Mouse (Mus musculus) stomach, embryonic 14.5 days (tissue): ENCODE data around the gene Greb1. TPM values are rescaled to one million over a fixed set of nuclear protein-coding genes. Genes with fewer than 3 reads are reported as not detected.

Source experiments
- ATAC-seq: fragments of 200-750 bp; cut with Nextera tagmentation; 2 replicates; pipeline ENCODE4 v1.8.0; 2017; ENCODE audit warnings: low read depth, moderate TSS enrichment; ENCODE audit not compliant: insufficient number of reproducible peaks, insufficient read depth, low FRiP score
- H3K27ac ChIP-seq: fragments of 300-500 bp; sonication (generic); 2 replicates; pipeline ENCODE4 v1.5.1; 2014; ENCODE audit warnings: mild to moderate bottlenecking, low read length, moderate library complexity, mixed read lengths
- H3K27me3 ChIP-seq: fragments of 300-500 bp; sonication (generic); 2 replicates; pipeline ENCODE4 v1.6.1; 2014; ENCODE audit warnings: low read length, control low read depth, mixed read lengths; ENCODE audit not compliant: control insufficient read depth, insufficient read depth
- H3K36me3 ChIP-seq: fragments of 300-500 bp; sonication (generic); 2 replicates; pipeline ENCODE4 v1.6.1; 2014; ENCODE audit warnings: mild to moderate bottlenecking, control low read depth, low read length, moderate library complexity, mixed read lengths; ENCODE audit not compliant: control insufficient read depth, insufficient read depth
- H3K4me1 ChIP-seq: fragments of 300-500 bp; sonication (generic); 2 replicates; pipeline ENCODE4 v1.6.1; 2014; ENCODE audit warnings: low read length, control low read depth, mixed read lengths; ENCODE audit not compliant: control insufficient read depth, insufficient read depth
- H3K4me2 ChIP-seq: fragments of 300-500 bp; sonication (generic); replicated peaks from 2 replicates; pipeline ENCODE4 v1.6.1; 2014; ENCODE audit warnings: low read depth, low read length, control low read depth
- H3K4me3 ChIP-seq: fragments of 300-500 bp; sonication (generic); 2 replicates; pipeline ENCODE4 v1.5.1; 2014; ENCODE audit warnings: low read depth, low read length, control low read depth
- H3K9ac ChIP-seq: fragments of 300-500 bp; sonication (generic); replicated peaks from 2 replicates; pipeline ENCODE4 v1.6.1; 2014; ENCODE audit warnings: low read depth, mild to moderate bottlenecking, control low read depth, low read length, moderate library complexity, mixed read lengths
- H3K9me3 ChIP-seq: fragments of 300-500 bp; sonication (generic); 2 replicates; pipeline ENCODE4 v1.6.1; 2016; ENCODE audit warnings: low read depth, low read length, control low read depth; ENCODE audit not compliant: control insufficient read depth
- WGBS: fragments of 180-500 bp; shearing (Covaris S2); extraction: QIAGEN DNeasy Blood & Tissue Kit; methylation state at CpG from one replicate; pipeline ENCODE4 v1.1.7; 2014; 5-methylcytosine and 5-hydroxymethylcytosine counted together
- polyA plus RNA-seq: library from polyadenylated mRNA; unstranded; fragments of >200 nt; fragmentation: Nextera tagmentation; extraction: Ambion mirVana; gene quantifications from 2 replicates; pipeline ENCODE4 v1.2.1, GENCODE M21; 2014

Gene Greb1
- polyA plus RNA-seq, 1 experiment from 2014 or later = 1.8 TPM

DNA sequence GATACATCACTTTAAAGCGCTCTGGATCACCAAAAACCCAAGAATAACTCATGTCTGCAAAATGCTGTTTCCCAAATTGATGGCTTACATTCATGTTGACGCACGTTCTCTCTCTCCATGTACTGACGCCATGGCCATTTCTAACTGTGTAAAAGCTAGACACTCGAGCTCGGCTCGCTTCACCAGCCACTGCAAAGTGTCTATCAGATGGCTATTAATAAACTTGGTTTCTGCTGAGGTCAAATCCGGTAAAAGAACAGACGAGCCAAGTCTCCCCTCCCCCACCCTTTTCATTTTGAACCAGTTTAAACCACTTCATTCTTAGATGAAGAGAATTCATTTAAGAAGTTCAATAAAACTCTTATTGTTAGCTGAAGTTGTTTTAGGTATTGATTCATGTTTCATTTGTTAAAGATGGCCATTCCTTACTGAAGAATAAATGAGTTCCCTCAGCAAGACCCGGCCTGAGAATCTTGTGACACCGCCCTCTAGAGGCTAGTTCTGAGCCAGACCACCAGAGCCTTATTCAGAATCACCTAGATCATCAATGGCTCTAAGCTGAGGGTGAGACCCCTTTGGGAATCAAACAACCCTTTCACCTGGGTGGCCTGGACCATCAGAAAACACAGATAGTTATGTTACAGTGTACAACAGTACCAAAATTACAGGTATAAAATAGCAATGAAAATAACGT lies 161.5 kb downstream of the Greb1 start:
- Histone ChIP-seq H3K27me3 (no peaks in the 10 kb centered on the region), H3K9me3 (no peaks in the 10 kb centered on the region), H3K27ac (no peak overlapping the region), H3K4me3 (no peak overlapping the region), H3K4me2 (no peak overlapping the region), H3K9ac (no peak overlapping the region), H3K36me3 (no peaks in the 10 kb centered on the region), H3K4me1 (no peaks in the 10 kb centered on the region)
- 67% methylated on average over 12 of the region's 12 CpGs for WGBS
- ATAC-seq = no peak

DNA sequence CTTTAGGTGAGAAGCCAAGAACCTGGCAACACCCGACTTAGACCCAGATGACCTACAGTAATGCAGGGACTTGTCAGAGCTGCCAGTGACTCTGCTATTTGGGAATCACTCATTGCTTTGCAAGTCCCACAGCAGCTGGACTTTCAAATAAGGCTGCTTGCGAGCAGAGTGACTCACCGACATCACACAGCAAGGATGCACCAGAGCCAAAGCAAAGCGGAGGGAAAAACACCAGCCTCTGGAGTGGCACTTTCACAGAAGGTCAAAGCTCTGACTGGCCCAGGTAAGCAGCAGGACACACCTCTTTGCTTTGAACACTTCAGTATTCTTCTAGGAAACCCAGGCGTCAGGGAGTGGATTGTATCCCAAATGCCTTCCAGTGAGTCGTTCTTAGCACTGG lies 164.9 kb downstream of the Greb1 start:
- no peak overlapping the region for H3K27ac ChIP-seq
- no peaks in the 10 kb centered on the region for H3K27me3 ChIP-seq
- no peaks in the 10 kb centered on the region for H3K36me3 ChIP-seq
- 70% methylated on average over 6 of the region's 6 CpGs for WGBS
- no peak overlapping the region for H3K9ac ChIP-seq
- no peak for ATAC-seq
- H3K4me2 ChIP-seq = no peak overlapping the region
- H3K9me3 ChIP-seq = no peaks in the 10 kb centered on the region
- H3K4me1 ChIP-seq = no peaks in the 10 kb centered on the region
- H3K4me3 ChIP-seq = no peak overlapping the region

DNA sequence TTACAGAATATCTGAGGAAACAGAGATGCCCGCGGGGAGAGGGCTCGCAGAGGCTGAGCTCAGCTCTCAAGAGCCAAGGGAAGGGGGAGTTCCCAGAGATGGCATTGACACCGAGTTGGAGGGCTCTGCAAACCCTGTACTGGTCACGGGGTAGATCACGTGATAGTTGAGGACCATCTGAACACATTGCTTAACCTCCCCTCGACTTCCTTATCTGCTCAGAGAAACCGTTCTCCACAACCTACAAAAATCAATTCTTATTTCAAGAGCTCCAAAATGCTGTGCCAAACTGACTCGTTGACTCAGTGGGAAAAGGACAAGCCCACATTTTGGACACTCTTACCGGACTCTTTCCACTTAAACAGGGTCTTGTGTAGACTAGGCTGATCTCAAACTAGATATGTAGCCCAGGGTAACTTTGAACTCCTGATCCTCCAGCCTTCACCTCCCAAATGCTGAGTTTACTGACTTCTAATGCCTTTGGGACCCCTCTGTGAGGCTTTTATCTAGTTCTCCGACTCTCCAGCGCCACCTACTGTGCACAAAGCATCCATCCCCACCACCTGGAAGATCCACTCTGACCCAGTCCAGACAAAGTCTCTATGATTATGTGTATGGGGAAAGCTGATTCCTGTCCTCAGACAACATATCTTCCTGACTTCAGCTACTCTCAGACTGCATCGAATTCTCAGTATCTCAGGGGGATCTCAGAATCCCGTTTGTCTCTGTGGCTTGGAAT lies 166.4 kb downstream of the Greb1 start:
- ATAC-seq = 0 out of 2 replicates have a peak, but pooled peaks have one; percentile 18
- no peak overlapping the region for H3K27ac ChIP-seq
- no peaks in the 10 kb centered on the region for H3K9me3 ChIP-seq
- no peak overlapping the region for H3K4me2 ChIP-seq
- no peak overlapping the region for H3K4me3 ChIP-seq
- 59% methylated on average over 14 of the region's 14 CpGs for WGBS
- no peak overlapping the region for H3K9ac ChIP-seq
- H3K4me1 ChIP-seq = no peaks in the 10 kb centered on the region
- no peaks in the 10 kb centered on the region for H3K27me3 ChIP-seq
- no peaks in the 10 kb centered on the region for H3K36me3 ChIP-seq

DNA sequence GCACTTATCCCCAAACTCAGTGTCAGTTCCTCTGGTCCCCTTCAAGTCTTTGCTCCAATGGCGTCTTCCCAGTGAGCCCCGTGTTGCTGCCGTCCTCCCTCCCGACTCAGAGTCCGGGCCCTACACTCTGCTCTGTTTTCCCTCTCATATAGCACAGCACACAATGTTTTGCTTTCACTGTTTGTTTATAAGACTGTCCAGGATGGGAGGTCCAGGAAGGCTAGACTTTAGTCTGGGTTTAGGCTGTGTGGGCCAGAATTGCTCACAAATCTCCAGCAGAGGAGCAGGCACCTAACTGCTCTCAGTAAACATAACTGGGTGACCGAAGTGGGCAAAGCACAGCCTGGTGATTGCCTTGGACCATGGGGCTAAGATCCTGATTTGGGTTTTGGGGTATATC lies 167.5 kb downstream of the Greb1 start:
- Histone ChIP-seq H3K27ac (no peak overlapping the region), H3K4me1 (no peaks in the 10 kb centered on the region), H3K9ac (no peak overlapping the region), H3K9me3 (no peaks in the 10 kb centered on the region), H3K36me3 (no peaks in the 10 kb centered on the region), H3K27me3 (no peaks in the 10 kb centered on the region), H3K4me3 (no peak overlapping the region), H3K4me2 (no peak overlapping the region)
- 64% methylated on average over 6 of the region's 6 CpGs for WGBS
- no peak for ATAC-seq

DNA sequence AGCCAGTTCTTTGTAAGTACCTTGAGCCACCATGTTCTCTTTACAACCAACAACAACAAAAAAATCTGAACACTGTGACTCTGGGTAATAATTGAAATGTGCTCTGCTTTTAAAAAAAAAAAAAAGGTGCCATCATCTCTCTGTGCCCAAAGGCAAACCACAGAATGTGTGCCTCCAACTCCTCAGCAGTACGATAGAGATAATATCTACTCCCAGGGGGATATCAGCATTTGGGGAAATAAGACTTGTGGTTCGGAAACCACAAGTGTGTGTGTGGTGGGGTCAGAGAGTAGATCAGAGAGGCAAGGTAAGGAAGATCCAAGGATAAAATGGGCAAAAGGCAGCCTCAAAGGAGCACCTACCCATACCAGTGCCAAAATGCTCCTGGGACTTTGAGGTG lies 169.3 kb downstream of the Greb1 start:
- H3K9ac ChIP-seq = no peak overlapping the region
- no peaks in the 10 kb centered on the region for H3K27me3 ChIP-seq
- ATAC-seq = no peak
- 91% methylated on average over 2 of the region's 2 CpGs for WGBS
- H3K9me3 ChIP-seq = no peaks in the 10 kb centered on the region
- no peaks in the 10 kb centered on the region for H3K4me1 ChIP-seq
- H3K27ac ChIP-seq = no peak overlapping the region
- H3K4me2 ChIP-seq = no peak overlapping the region
- no peaks in the 10 kb centered on the region for H3K36me3 ChIP-seq
- no peak overlapping the region for H3K4me3 ChIP-seq

DNA sequence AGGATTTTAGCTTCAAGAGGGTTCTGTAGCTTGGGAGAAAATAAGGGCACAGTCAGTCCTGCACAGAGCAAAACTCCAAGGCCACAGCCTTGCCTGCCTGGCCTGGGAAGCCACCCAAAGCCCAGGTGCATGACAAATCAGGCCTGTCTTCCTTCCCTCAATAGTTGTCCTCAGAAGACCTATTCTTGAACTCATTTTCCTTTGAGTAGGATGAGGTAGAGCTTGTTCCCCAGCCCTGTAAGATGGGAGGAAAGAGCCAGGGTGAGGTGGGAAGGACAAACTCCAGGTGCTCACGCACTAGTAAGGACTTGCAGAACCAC lies 169.9 kb downstream of the Greb1 start:
- H3K9ac ChIP-seq = no peak overlapping the region
- H3K27me3 ChIP-seq = no peaks in the 10 kb centered on the region
- no peak overlapping the region for H3K4me2 ChIP-seq
- 85% methylated on average over 1 of the region's 1 CpGs for WGBS
- no peak overlapping the region for H3K4me3 ChIP-seq
- no peaks in the 10 kb centered on the region for H3K36me3 ChIP-seq
- no peaks in the 10 kb centered on the region for H3K4me1 ChIP-seq
- no peak overlapping the region for H3K27ac ChIP-seq
- H3K9me3 ChIP-seq = no peaks in the 10 kb centered on the region
- ATAC-seq = no peak

DNA sequence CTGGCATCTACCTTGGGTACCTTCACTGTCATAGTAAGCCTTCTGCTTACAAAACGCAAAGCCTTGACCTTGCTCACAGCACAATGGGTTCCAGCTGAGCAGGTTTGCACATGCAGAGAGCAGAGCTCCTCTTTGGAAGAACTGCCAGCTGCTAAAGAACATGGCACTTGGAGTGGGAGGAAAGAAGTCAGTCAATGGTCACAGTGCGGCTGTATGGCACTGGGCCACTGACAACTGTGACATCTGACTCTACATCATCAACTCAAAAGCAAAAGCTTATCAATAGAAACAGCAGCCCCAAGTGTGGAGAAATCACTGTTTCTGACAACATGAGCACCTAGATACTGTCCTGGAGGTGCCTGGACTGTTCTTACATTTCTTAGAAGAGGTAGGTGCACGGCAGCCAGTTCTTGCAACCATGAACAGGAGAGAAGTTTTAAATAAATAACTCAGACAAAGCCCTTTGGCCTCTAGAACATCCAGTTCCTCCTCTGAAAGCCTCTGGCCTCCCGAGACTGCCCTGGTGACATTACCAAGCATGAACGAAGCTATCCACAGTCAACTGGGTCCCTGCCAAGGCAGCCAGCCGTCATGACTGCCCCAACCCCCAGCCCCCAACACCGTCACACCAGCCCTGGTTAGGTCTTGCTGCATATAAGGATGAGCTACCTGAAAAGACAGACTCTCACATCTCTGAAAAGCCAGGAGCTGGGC lies 170.4 kb downstream of the Greb1 start:
- ATAC-seq = no peak
- no peak overlapping the region for H3K4me3 ChIP-seq
- no peak overlapping the region for H3K4me2 ChIP-seq
- WGBS = 56% methylated on average over 7 of the region's 7 CpGs
- no peaks in the 10 kb centered on the region for H3K9me3 ChIP-seq
- H3K9ac ChIP-seq = no peak overlapping the region
- H3K4me1 ChIP-seq = no peaks in the 10 kb centered on the region
- H3K27ac ChIP-seq = no peak overlapping the region
- H3K27me3 ChIP-seq = no peaks in the 10 kb centered on the region
- no peaks in the 10 kb centered on the region for H3K36me3 ChIP-seq
